Mouse (Mus musculus) myocyte (in vitro differentiated cells): ENCODE data around the gene Hebp1. TPM values are rescaled to one million over a fixed set of nuclear protein-coding genes. Genes with fewer than 3 reads are reported as not detected.

ENCODE experiments used
- H3K27me3 ChIP-seq: one replicate; pipeline ENCODE4 v1.6.1; 2011; ENCODE audit not compliant: control insufficient read depth, insufficient read depth, insufficient read length
- H3K36me3 ChIP-seq: one replicate; pipeline ENCODE4 v1.6.1; 2011; ENCODE audit not compliant: control insufficient read depth, insufficient read depth
- H3K4me2 ChIP-seq: one replicate; pipeline ENCODE4 v1.6.1; 2011; ENCODE audit warnings: low read depth, control low read depth
- H3K4me3 ChIP-seq: one replicate; pipeline ENCODE4 v1.5.1; 2011; ENCODE audit warnings: mild to moderate bottlenecking, control low read depth, moderate library complexity
- H3K79me2 ChIP-seq: one replicate; pipeline ENCODE4 v1.6.1; 2011; ENCODE audit not compliant: control insufficient read depth, insufficient read depth
- H3ac ChIP-seq: one replicate; pipeline ENCODE4 v1.6.1; 2011; ENCODE audit not compliant: control insufficient read depth, insufficient read length
- CEBPB ChIP-seq: IDR thresholded peaks from 2 replicates; pipeline ENCODE4 v1.6.1; 2011; ENCODE audit warnings: mild to moderate bottlenecking, moderate library complexity; ENCODE audit not compliant: poor library complexity, insufficient read depth, severe bottlenecking
- E2F4 ChIP-seq: IDR thresholded peaks from one replicate; pipeline ENCODE4 v1.6.1; 2011; ENCODE audit warnings: mild to moderate bottlenecking, control low read depth, moderate library complexity; ENCODE audit not compliant: insufficient read depth
- MAX ChIP-seq: IDR thresholded peaks from one replicate; pipeline ENCODE4 v1.6.1; 2011; ENCODE audit warnings: low read depth, mild to moderate bottlenecking, control low read depth
- MYOD1 ChIP-seq, 3 experiments: IDR thresholded peaks; one replicate each; pipeline ENCODE4 v1.6.1; 2011; ENCODE audit warnings: control low read depth in 2 of 3, low read depth in 2 of 3, mild to moderate bottlenecking in 2 of 3, moderate library complexity in 1 of 3; ENCODE audit not compliant: insufficient read length in 2 of 3, control insufficient read depth in 1 of 3
- MYOG ChIP-seq, 3 experiments: IDR thresholded peaks; one replicate each; pipeline ENCODE4 v1.6.1; 2011; ENCODE audit warnings: control low read depth in 2 of 3, low read depth in 2 of 3, mild to moderate bottlenecking in 2 of 3; ENCODE audit not compliant: insufficient read length in 2 of 3, control insufficient read depth in 1 of 3, insufficient read depth in 1 of 3
- POLR2A ChIP-seq: IDR thresholded peaks from one replicate; pipeline ENCODE4 v1.6.1; 2011; ENCODE audit warnings: low read depth, mild to moderate bottlenecking, control low read depth, moderate library complexity; ENCODE audit not compliant: insufficient read length
- POLR2AphosphoS2 ChIP-seq: IDR thresholded peaks from one replicate; pipeline ENCODE4 v1.6.1; 2011; ENCODE audit warnings: low read depth, control low read depth; ENCODE audit not compliant: insufficient read length
- REST ChIP-seq: IDR thresholded peaks from one replicate; pipeline ENCODE4 v1.6.1; 2011; ENCODE audit warnings: mild to moderate bottlenecking, control low read depth, moderate library complexity; ENCODE audit not compliant: insufficient read depth, insufficient read length
- SRF ChIP-seq: IDR thresholded peaks from one replicate; pipeline ENCODE4 v1.6.1; 2011; ENCODE audit warnings: low read depth; ENCODE audit not compliant: control insufficient read depth, insufficient read length
- TCF12 ChIP-seq: IDR thresholded peaks from one replicate; pipeline ENCODE4 v1.6.1; 2011; ENCODE audit warnings: mild to moderate bottlenecking, control low read depth; ENCODE audit not compliant: poor library complexity, insufficient read depth, severe bottlenecking
- TCF3 ChIP-seq: IDR thresholded peaks from one replicate; pipeline ENCODE4 v1.6.1; 2011; ENCODE audit warnings: low read depth, control low read depth; ENCODE audit not compliant: insufficient read length
- USF1 ChIP-seq: IDR thresholded peaks from one replicate; pipeline ENCODE4 v1.6.1; 2011; ENCODE audit warnings: low read depth, mild to moderate bottlenecking, control low read depth, moderate library complexity
- polyA plus RNA-seq: library from polyadenylated mRNA; unstranded; fragments of >200 nt; fragmentation: generic; extraction: Trizol; gene quantifications from one replicate; pipeline ENCODE4 v1.2.1, GENCODE M21; 2012; ENCODE audit warnings: missing spikeins

The Hebp1 gene
- polyA plus RNA-seq, 1 experiment = 30.5 TPM

DNA sequence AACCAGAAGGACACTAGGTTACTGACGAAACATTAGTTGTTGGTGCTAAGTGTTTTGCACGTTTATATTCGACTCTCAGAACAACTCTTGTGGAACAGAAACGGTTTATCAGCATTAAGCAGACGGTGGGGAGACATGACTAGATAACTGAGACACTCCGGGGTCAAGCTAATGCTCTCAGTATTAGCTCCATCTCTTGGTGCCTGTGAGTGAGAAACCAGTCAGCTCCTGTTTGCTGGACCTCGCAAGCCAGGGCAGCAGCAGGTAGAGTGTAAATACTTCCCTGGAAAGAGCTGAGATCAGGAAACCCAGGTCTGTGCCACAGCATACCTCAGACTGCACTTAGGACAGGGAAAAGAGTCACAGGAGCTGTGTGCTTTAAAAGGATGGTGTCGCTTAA, 1.1 kb downstream of the Hebp1 start:
- Histone ChIP-seq H3K79me2 (no peaks in the 10 kb centered on the region), H3K27me3 (no peaks in the 10 kb centered on the region), H3K36me3 (no peaks in the 10 kb centered on the region), H3K4me2 (no peak overlapping the region), H3ac (no peak overlapping the region), H3K4me3 (no peak overlapping the region)
- no peak for TF ChIP-seq TCF3
- TF ChIP-seq E2F4 = no peak
- TF ChIP-seq REST = no peak
- no peak for TF ChIP-seq SRF
- TF ChIP-seq CEBPB = no peak
- TF ChIP-seq TCF12 = no peak
- TF ChIP-seq POLR2A = no peak
- TF ChIP-seq POLR2AphosphoS2 = no peak
- no peak for TF ChIP-seq MYOD1 (IDR thresholded peaks at IDR 0.05; ENCODE audit: control insufficient read depth in 1 of 3, insufficient read length in 2 of 3, low read depth in 2 of 3)

DNA sequence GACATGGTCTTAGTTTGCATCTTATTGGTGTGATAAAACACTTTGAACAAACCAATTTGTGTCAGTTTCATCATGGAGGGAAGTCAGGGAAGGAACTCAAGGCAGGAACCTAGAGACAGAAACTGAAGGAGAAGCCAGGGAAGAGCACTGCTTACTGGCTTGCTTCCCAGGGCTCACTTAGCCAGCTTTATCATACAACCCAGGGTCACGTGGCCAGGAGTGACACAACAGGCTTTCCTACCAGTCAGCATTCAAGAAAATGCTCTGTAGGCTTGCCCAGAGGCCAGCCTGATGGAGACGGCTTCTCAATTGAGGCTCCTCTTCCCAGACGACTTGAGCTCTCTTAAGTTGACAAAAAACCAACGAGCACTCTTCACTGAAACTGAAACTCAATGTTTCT, 2.9 kb downstream of the Hebp1 start:
- TF ChIP-seq MYOG (IDR thresholded peaks at IDR 0.05; ENCODE audit: control insufficient read depth in 1 of 3, insufficient read depth in 1 of 3, insufficient read length in 2 of 3, low read depth in 2 of 3) (no peak), CEBPB (no peak), USF1 (no peak), POLR2A (no peak), MAX (no peak), E2F4 (no peak), MYOD1 (IDR thresholded peaks at IDR 0.05; ENCODE audit: control insufficient read depth in 1 of 3, insufficient read length in 2 of 3, low read depth in 2 of 3) (no peak), REST (no peak), TCF12 (no peak)

DNA sequence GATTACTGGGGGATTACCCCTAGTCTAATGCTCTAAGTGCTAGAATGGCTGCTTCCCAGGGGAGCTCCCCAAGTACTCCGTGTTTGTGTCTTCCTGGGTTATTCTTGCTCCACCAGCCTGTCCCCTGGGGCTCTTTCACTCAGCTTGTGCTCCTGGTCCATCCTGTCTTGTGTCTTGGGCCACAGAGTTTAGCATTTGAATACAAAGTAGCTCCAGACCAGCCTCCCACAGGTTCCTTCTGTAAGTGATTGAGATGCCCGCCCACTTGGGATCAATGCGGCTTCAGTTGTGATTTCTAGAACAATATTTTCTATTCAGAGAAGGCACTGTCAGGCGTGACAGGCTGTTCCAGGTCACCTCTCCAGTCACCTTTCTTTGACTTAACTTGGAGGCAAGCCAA, 4.1 kb downstream of the Hebp1 start:
- Histone ChIP-seq H3ac (no peak overlapping the region), H3K36me3 (no peaks in the 10 kb centered on the region), H3K4me3 (no peak overlapping the region), H3K27me3 (no peaks in the 10 kb centered on the region), H3K4me2 (no peak overlapping the region), H3K79me2 (no peaks in the 10 kb centered on the region)
- TF ChIP-seq REST (no peak), USF1 (no peak), MAX (no peak), TCF12 (no peak), TCF3 (no peak), SRF (no peak), CEBPB (no peak)

More for the DNA sequence above, 2.9 kb downstream of the Hebp1 start:
- no peak overlapping the region for H3K4me3 ChIP-seq
- no peak overlapping the region for H3K4me2 ChIP-seq
- H3K27me3 ChIP-seq = no peaks in the 10 kb centered on the region
- H3K36me3 ChIP-seq = no peaks in the 10 kb centered on the region
- no peaks in the 10 kb centered on the region for H3K79me2 ChIP-seq
- H3ac ChIP-seq = no peak overlapping the region

DNA sequence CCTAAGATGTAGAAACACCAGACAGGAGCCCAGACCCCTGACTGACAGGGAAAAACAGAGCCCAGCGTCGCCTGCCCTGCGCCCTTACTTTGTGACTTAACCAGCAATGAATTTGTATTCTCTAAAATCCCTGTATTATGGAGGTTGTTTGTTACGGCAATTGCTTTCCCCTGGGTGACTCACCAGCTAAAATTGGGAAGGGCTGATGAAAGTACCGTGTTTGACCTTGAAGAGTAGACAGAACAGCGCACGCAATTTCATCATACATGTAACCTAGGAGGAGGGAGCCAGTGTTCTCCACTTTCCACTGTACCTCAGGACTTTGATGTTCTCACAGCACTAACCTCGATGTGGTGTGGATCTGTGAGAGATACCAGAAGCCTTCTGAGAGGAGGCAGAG, 4.8 kb downstream of the Hebp1 start:
- Histone ChIP-seq H3K4me3 (no peak overlapping the region), H3ac (no peak overlapping the region), H3K79me2 (no peaks in the 10 kb centered on the region), H3K36me3 (no peaks in the 10 kb centered on the region), H3K27me3 (no peaks in the 10 kb centered on the region), H3K4me2 (no peak overlapping the region)
- TF ChIP-seq MAX = no peak
- no peak for TF ChIP-seq REST
- no peak for TF ChIP-seq CEBPB
- no peak for TF ChIP-seq POLR2A
- TF ChIP-seq POLR2AphosphoS2 = no peak
- TF ChIP-seq USF1 = no peak
- TF ChIP-seq E2F4 = no peak
- no peak for TF ChIP-seq SRF
- no peak for TF ChIP-seq TCF3
- no peak for TF ChIP-seq TCF12
- no peak for TF ChIP-seq MYOG (IDR thresholded peaks at IDR 0.05; ENCODE audit: control insufficient read depth in 1 of 3, insufficient read depth in 1 of 3, insufficient read length in 2 of 3, low read depth in 2 of 3)
- TF ChIP-seq MYOD1 (IDR thresholded peaks at IDR 0.05; ENCODE audit: control insufficient read depth in 1 of 3, insufficient read length in 2 of 3, low read depth in 2 of 3) = no peak

- no peaks in the 10 kb centered on the region for H3K27me3 ChIP-seq
- 0 out of 2 replicates have a peak, but pooled peaks have one; percentile 19 for TF ChIP-seq CEBPB
- no peak for TF ChIP-seq E2F4
- no peaks in the 10 kb centered on the region for H3K79me2 ChIP-seq
- H3ac ChIP-seq = no peak overlapping the region
- no peak overlapping the region for H3K4me2 ChIP-seq
- H3K4me3 ChIP-seq = no peak overlapping the region
- no peaks in the 10 kb centered on the region for H3K36me3 ChIP-seq
These were observed 5.9 kb downstream of the Hebp1 start for GRCm38 (mm10) chr6:135191906-135192305.

DNA sequence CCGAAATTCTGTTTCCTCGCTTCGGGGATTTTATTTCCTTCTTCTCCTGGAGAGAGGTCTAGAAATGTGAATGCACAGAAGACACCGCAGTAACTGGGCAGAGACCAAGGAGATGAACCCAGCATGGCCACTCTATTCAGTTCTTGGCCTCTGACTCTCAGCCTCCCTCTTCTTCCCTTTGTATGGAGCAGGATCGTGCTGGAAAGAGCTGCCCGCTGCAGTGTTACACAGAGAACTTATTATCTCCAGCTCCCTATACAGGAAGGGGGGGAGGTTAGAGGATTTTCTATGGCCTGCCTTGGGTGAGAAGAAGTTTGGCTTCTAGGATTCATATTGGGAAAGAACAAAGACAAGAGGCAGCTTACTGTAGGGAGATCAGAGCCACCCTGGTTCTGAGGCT, 7.7 kb downstream of the Hebp1 start:
- no peaks in the 10 kb centered on the region for H3K36me3 ChIP-seq
- no peak for TF ChIP-seq MAX
- TF ChIP-seq MYOD1 (IDR thresholded peaks at IDR 0.05; ENCODE audit: control insufficient read depth in 1 of 3, insufficient read length in 2 of 3, low read depth in 2 of 3) = no peak

More for the DNA sequence above, 7.7 kb downstream of the Hebp1 start:
- Histone ChIP-seq H3ac (no peak overlapping the region), H3K27me3 (no peaks in the 10 kb centered on the region), H3K4me2 (no peak overlapping the region), H3K4me3 (no peak overlapping the region), H3K79me2 (no peaks in the 10 kb centered on the region)
